Mouse (Mus musculus): ENCODE measurements around the gene Pfkfb2. TPM values are rescaled to one million over a fixed set of nuclear protein-coding genes. Genes with fewer than 3 reads are reported as not detected.
A peak's percentile ranks its signal among the peaks of the same experiment; 100 is the strongest.

The Pfkfb2 gene
- polyA plus RNA-seq, 1 experiment from 2014 or later = 20.1 TPM

- no peak for DNase-seq (ENCODE audit: low spot score)
- Histone ChIP-seq H3K9ac (no peak overlapping the region), H3K4me3 (replicated peaks; ENCODE audit: low read length) (no peak overlapping the region), H3K27ac (no peak overlapping the region), H3K36me3 (replicated peaks; ENCODE audit: control insufficient read depth, insufficient read depth) (no peaks in the 10 kb centered on the region), H3K4me2 (replicated peaks) (no peak overlapping the region), H3K4me1 (replicated peaks; ENCODE audit: control insufficient read depth, insufficient read depth, low read length) (no peaks in the 10 kb centered on the region), H3K27me3 (ENCODE audit: control insufficient read depth, insufficient read depth, low read length) (no peaks in the 10 kb centered on the region), H3K9me3 (ENCODE audit: control insufficient read depth, low read length) (no peaks in the 10 kb centered on the region)
- WGBS = 90% methylated on average over 13 of the region's 13 CpGs
- ATAC-seq (ENCODE audit: low FRiP score) = no peak
Observed at GRCm38 (mm10) chr1:130732706-130733658, 3.9 kb upstream of the Pfkfb2 start.

- DNase-seq (ENCODE audit: low spot score) (no peak), ATAC-seq (ENCODE audit: low FRiP score) (peak; percentile 53; the same call in 1 of the 2 replicates)
- no peak within 1 kb of the TSS for H3K4me3 ChIP-seq (replicated peaks; ENCODE audit: low read length)
- H3K27me3 ChIP-seq (ENCODE audit: control insufficient read depth, insufficient read depth, low read length) = no peaks in the 10 kb centered on the region
- H3K9ac ChIP-seq = no peak within 1 kb of the TSS
- H3K27ac ChIP-seq = no peak within 1 kb of the TSS
- H3K36me3 ChIP-seq (replicated peaks; ENCODE audit: control insufficient read depth, insufficient read depth) = no peaks in the 10 kb centered on the region
- H3K4me2 ChIP-seq (replicated peaks) = no peak within 1 kb of the TSS; the same call in 1 of the 2 replicates
- H3K4me1 ChIP-seq (replicated peaks; ENCODE audit: control insufficient read depth, insufficient read depth, low read length) = no peaks in the 10 kb centered on the region
- no peaks in the 10 kb centered on the region for H3K9me3 ChIP-seq (ENCODE audit: control insufficient read depth, low read length)
- WGBS = 7% methylated on average over 10 of the region's 10 CpGs
Observed at GRCm38 (mm10) chr1:130731741-130732337, 2.8 kb upstream of the Pfkfb2 start, which contains the start of gene AA986860. AA986860 (plus strand) TSS chr1:130731976.

GRCm38 (mm10) chr1:130728708-130729107, 345 bp downstream of the Pfkfb2 start:
- DNase-seq (ENCODE audit: low spot score) = no peak
- H3K36me3 ChIP-seq (replicated peaks; ENCODE audit: control insufficient read depth, insufficient read depth) = no peaks in the 10 kb centered on the region
- ATAC-seq (ENCODE audit: low FRiP score) = no peak
- no peaks in the 10 kb centered on the region for H3K9me3 ChIP-seq (ENCODE audit: control insufficient read depth, low read length)
- no peak overlapping the region for H3K27ac ChIP-seq
- 98% methylated on average over 3 of the region's 3 CpGs for WGBS
- no peak overlapping the region for H3K4me2 ChIP-seq (replicated peaks)
- no peak overlapping the region for H3K9ac ChIP-seq
- no peak overlapping the region for H3K4me3 ChIP-seq (replicated peaks; ENCODE audit: low read length)
- no peaks in the 10 kb centered on the region; the same call in 1 of the 2 replicates for H3K4me1 ChIP-seq (replicated peaks; ENCODE audit: control insufficient read depth, insufficient read depth, low read length)
- H3K27me3 ChIP-seq (ENCODE audit: control insufficient read depth, insufficient read depth, low read length) = no peaks in the 10 kb centered on the region

GRCm38 (mm10) chr1:130728070-130728469, 983 bp downstream of the Pfkfb2 start:
- Histone ChIP-seq H3K4me3 (replicated peaks; ENCODE audit: low read length) (no peak overlapping the region), H3K4me1 (replicated peaks; ENCODE audit: control insufficient read depth, insufficient read depth, low read length) (no peaks in the 10 kb centered on the region; the same call in 1 of the 2 replicates), H3K9me3 (ENCODE audit: control insufficient read depth, low read length) (no peaks in the 10 kb centered on the region), H3K27me3 (ENCODE audit: control insufficient read depth, insufficient read depth, low read length) (no peaks in the 10 kb centered on the region), H3K27ac (no peak overlapping the region), H3K4me2 (replicated peaks) (no peak overlapping the region), H3K36me3 (replicated peaks; ENCODE audit: control insufficient read depth, insufficient read depth) (no peaks in the 10 kb centered on the region), H3K9ac (no peak overlapping the region)
- 81% methylated on average over 1 of the region's 1 CpGs for WGBS
- DNase-seq (ENCODE audit: low spot score) = no peak
- ATAC-seq (ENCODE audit: low FRiP score) = no peak

- Histone ChIP-seq H3K9ac (no peak overlapping the region), H3K4me1 (replicated peaks; ENCODE audit: control insufficient read depth, insufficient read depth, low read length) (no peaks in the 10 kb centered on the region; the same call in 1 of the 2 replicates), H3K4me2 (replicated peaks) (no peak overlapping the region), H3K27ac (no peak overlapping the region), H3K27me3 (ENCODE audit: control insufficient read depth, insufficient read depth, low read length) (no peaks in the 10 kb centered on the region), H3K9me3 (ENCODE audit: control insufficient read depth, low read length) (no peaks in the 10 kb centered on the region), H3K4me3 (replicated peaks; ENCODE audit: low read length) (no peak overlapping the region), H3K36me3 (replicated peaks; ENCODE audit: control insufficient read depth, insufficient read depth) (no peaks in the 10 kb centered on the region)
- ATAC-seq (ENCODE audit: low FRiP score) (no peak), DNase-seq (ENCODE audit: low spot score) (no peak)
- WGBS = 45% methylated on average over 2 of the region's 2 CpGs
Observed at GRCm38 (mm10) chr1:130726396-130726795, 2.7 kb downstream of the Pfkfb2 start.

- Histone ChIP-seq H3K27me3 (ENCODE audit: control insufficient read depth, insufficient read depth, low read length) (no peaks in the 10 kb centered on the region), H3K4me3 (replicated peaks; ENCODE audit: low read length) (no peak overlapping the region), H3K27ac (no peak overlapping the region), H3K36me3 (replicated peaks; ENCODE audit: control insufficient read depth, insufficient read depth) (peaks cover 4% of the 10 kb centered on the region; the same call in 1 of the 2 replicates), H3K4me1 (replicated peaks; ENCODE audit: control insufficient read depth, insufficient read depth, low read length) (peaks cover 3% of the 10 kb centered on the region), H3K9me3 (ENCODE audit: control insufficient read depth, low read length) (no peaks in the 10 kb centered on the region), H3K9ac (no peak overlapping the region), H3K4me2 (replicated peaks) (no peak overlapping the region)
- WGBS = 95% methylated on average over 5 of the region's 5 CpGs
- DNase-seq (ENCODE audit: low spot score) (no peak), ATAC-seq (ENCODE audit: low FRiP score) (no peak)
Observed at GRCm38 (mm10) chr1:130724206-130724605, 4.8 kb downstream of the Pfkfb2 start.

GRCm38 (mm10) chr1:130717291-130717871, 11.7 kb downstream of the Pfkfb2 start, which contains the start of gene Yod1:
Yod1 (plus strand) TSS chr1:130717327.
- H3K27me3 ChIP-seq (ENCODE audit: control insufficient read depth, insufficient read depth, low read length) = no peaks in the 10 kb centered on the region
- H3K9ac ChIP-seq = peak within 1 kb of the TSS; percentile 99
- WGBS = under 1% methylated on average over 54 of the region's 54 CpGs
- H3K36me3 ChIP-seq (replicated peaks; ENCODE audit: control insufficient read depth, insufficient read depth) = peaks cover 9% of the 10 kb centered on the region; the same call in 1 of the 2 replicates
- peak within 1 kb of the TSS; percentile 98 for H3K4me2 ChIP-seq (replicated peaks)
- peak within 1 kb of the TSS; percentile 88 for H3K27ac ChIP-seq
- ATAC-seq (ENCODE audit: low FRiP score) = peak; percentile 79
- H3K4me1 ChIP-seq (replicated peaks; ENCODE audit: control insufficient read depth, insufficient read depth, low read length) = peaks cover 14% of the 10 kb centered on the region
- no peaks in the 10 kb centered on the region for H3K9me3 ChIP-seq (ENCODE audit: control insufficient read depth, low read length)
- peak; percentile 92 for DNase-seq (ENCODE audit: low spot score)
- H3K4me3 ChIP-seq (replicated peaks; ENCODE audit: low read length) = peak within 1 kb of the TSS; percentile 97

GRCm38 (mm10) chr1:130716513-130717290, 12.4 kb downstream of the Pfkfb2 start:
- Histone ChIP-seq H3K9me3 (ENCODE audit: control insufficient read depth, low read length) (no peaks in the 10 kb centered on the region), H3K4me2 (replicated peaks) (peak overlapping the region; percentile 98), H3K9ac (peak overlapping the region; percentile 99), H3K4me1 (replicated peaks; ENCODE audit: control insufficient read depth, insufficient read depth, low read length) (peaks cover 14% of the 10 kb centered on the region), H3K4me3 (replicated peaks; ENCODE audit: low read length) (peak overlapping the region; percentile 97), H3K27me3 (ENCODE audit: control insufficient read depth, insufficient read depth, low read length) (no peaks in the 10 kb centered on the region), H3K27ac (peak overlapping the region; percentile 88), H3K36me3 (replicated peaks; ENCODE audit: control insufficient read depth, insufficient read depth) (peaks cover 9% of the 10 kb centered on the region; the same call in 1 of the 2 replicates)
- WGBS = under 1% methylated on average over 42 of the region's 42 CpGs
- peak; percentile 7 for ATAC-seq (ENCODE audit: low FRiP score)
- peak; percentile 41 for DNase-seq (ENCODE audit: low spot score)
